Comparison of ENCODE assay signal across 14 mouse cellular contexts in the genomic region with DNA sequence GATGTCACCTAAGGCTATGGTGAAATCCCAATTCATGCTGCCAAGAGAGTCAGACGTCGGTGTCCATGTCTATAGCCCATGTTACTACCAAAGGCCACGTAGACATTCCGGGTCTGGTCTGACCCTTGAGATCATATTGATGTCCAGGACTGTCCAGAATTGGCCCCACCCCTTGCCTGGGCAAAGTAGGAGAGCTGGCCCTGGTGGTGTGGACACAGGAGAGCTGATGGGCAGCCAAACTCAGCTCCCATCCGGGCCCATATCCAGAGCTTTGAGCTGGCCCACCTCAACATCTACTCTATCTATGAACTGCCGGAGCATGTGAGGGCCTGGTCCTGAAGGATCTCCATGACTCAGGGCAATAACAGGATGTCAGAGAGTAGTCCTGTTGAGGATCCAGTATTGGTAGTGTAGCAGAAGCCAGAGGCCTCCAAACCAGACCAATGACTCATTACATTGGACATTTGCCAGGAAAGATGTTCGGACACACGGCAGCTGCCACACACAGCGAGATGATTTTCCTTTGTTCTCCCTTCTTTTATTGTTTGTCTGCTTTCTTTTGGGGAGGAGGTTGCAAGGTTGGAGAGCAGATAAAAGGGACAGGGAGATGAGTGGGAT. TPM values are rescaled to one million over a fixed set of nuclear protein-coding genes. Genes with fewer than 3 reads are reported as not detected.
DNase-seq lines count a peak whose midpoint lies in the region; ATAC-seq lines count a peak whose summit lies in the region.
"Had no signal": no experiment of that assay in that cellular context is flagged by ENCODE, and none has a peak within 500 bp of the region (broad histone marks: within the 10 kb centered on the region; RNA-seq: fewer than 3 reads in every experiment).

No protein-coding gene starts in this region.

- no peak overlapping the region for H3K9ac ChIP-seq in embryonic facial prominence, embryonic 14.5 days (ENCODE audit: low read depth, low read length)
- H3K9ac ChIP-seq: kidney, embryonic 15.5 days; midbrain, embryonic 13.5 days had no signal

- no peak overlapping the region for H3K27ac ChIP-seq in embryonic facial prominence, embryonic 14.5 days (replicated peaks; ENCODE audit: low read depth, low read length)
- H3K27ac ChIP-seq in embryonic facial prominence, embryonic 10.5 days (replicated peaks): no peak overlapping the region
- H3K27ac ChIP-seq: kidney, embryonic 15.5 days; limb, embryonic 10.5 days; midbrain, embryonic 13.5 days had no signal

- no peak for ATAC-seq in embryonic facial prominence, embryonic 14.5 days (ENCODE audit: low read depth)
- ATAC-seq: hindbrain, embryonic 16.5 days; midbrain, embryonic 13.5 days had no signal

- no peaks in the 10 kb centered on the region for H3K9me3 ChIP-seq in embryonic facial prominence, embryonic 14.5 days (ENCODE audit: control insufficient read depth, low read length)
- no peaks in the 10 kb centered on the region for H3K9me3 ChIP-seq in embryonic facial prominence, embryonic 10.5 days
- H3K9me3 ChIP-seq: kidney, embryonic 15.5 days; limb, embryonic 10.5 days; midbrain, embryonic 13.5 days had no signal

- H3K27me3 ChIP-seq in embryonic facial prominence, embryonic 14.5 days (replicated peaks; ENCODE audit: control insufficient read depth, insufficient read depth, low read length): no peaks in the 10 kb centered on the region
- H3K27me3 ChIP-seq in embryonic facial prominence, embryonic 10.5 days (replicated peaks; ENCODE audit: low read depth, poor library complexity, severe bottlenecking): peaks cover 10% of the 10 kb centered on the region; the same call in 1 of the 2 replicates
- H3K27me3 ChIP-seq: kidney, embryonic 15.5 days; midbrain, embryonic 13.5 days had no signal

- H3K4me3 ChIP-seq in embryonic facial prominence, embryonic 14.5 days (ENCODE audit: low read depth, low read length): no peak overlapping the region
- H3K4me3 ChIP-seq in embryonic facial prominence, embryonic 10.5 days: no peak overlapping the region
- H3K4me3 ChIP-seq: kidney, embryonic 15.5 days; limb, embryonic 10.5 days; midbrain, embryonic 13.5 days had no signal

- H3K4me2 ChIP-seq in embryonic facial prominence, embryonic 14.5 days (ENCODE audit: low read depth, low read length): no peak overlapping the region
- H3K4me2 ChIP-seq: kidney, embryonic 15.5 days; midbrain, embryonic 13.5 days had no signal

- H3K4me1 ChIP-seq in embryonic facial prominence, embryonic 14.5 days (ENCODE audit: control insufficient read depth, insufficient read depth, low read length): peaks cover 7% of the 10 kb centered on the region; the same call in 1 of the 2 replicates
- peaks cover 24% of the 10 kb centered on the region for H3K4me1 ChIP-seq in embryonic facial prominence, embryonic 10.5 days

- peaks cover 5% of the 10 kb centered on the region; the same call in 1 of the 2 replicates for H3K36me3 ChIP-seq in embryonic facial prominence, embryonic 14.5 days (ENCODE audit: control insufficient read depth, insufficient read depth, low read length)
- H3K36me3 ChIP-seq in embryonic facial prominence, embryonic 10.5 days (replicated peaks): peaks cover 23% of the 10 kb centered on the region
- H3K36me3 ChIP-seq: kidney, embryonic 15.5 days had no signal

- DNase-seq in embryonic facial prominence, embryonic 14.5 days (ENCODE audit: low spot score): peak; percentile 40
- DNase-seq in embryonic facial prominence, embryonic 10.5 days (ENCODE audit: low spot score): no peak
- DNase-seq in retina, postnatal 1 day: peak; percentile 76
- DNase-seq in retina, embryonic 14.5 days (ENCODE audit: low spot score): no peak
- DNase-seq in cerebellum, adult 9-11 months: peak; percentile 20
- no peak for DNase-seq in right cerebral cortex, adult 2 months (ENCODE audit: low spot score in 2 of 2)
- no peak for DNase-seq in kidney, postnatal 4 days
- no peak for DNase-seq in right cerebral cortex, postnatal 25 days
- DNase-seq: gastrocnemius, postnatal 25 days; lung, adult 2 months had no signal

- 86% methylated on average over 9 of the region's 9 CpGs for WGBS in embryonic facial prominence, embryonic 14.5 days
- 95% methylated on average over 9 of the region's 9 CpGs for WGBS in embryonic facial prominence, embryonic 10.5 days

RNA-seq across cellular contexts. Expression of a gene that starts 3.4 kb away (rescaled TPM):
- polyA plus RNA-seq in embryonic facial prominence, embryonic 14.5 days (2014; fragmentation: Nextera tagmentation; extraction: Ambion mirVana): 0.68 and 0.70 TPM in 2 replicates
- 0.96 and 1.1 TPM in 2 replicates for polyA plus RNA-seq in embryonic facial prominence, embryonic 10.5 days (2016; fragmentation: Nextera tagmentation; extraction: Ambion mirVana)

RNA-seq across cellular contexts. Expression of a gene that starts 36.2 kb away (rescaled TPM):
- polyA plus RNA-seq in embryonic facial prominence, embryonic 14.5 days (2014; fragmentation: Nextera tagmentation; extraction: Ambion mirVana): 7.5 and 10.2 TPM in 2 replicates
- polyA plus RNA-seq in embryonic facial prominence, embryonic 10.5 days (2016; fragmentation: Nextera tagmentation; extraction: Ambion mirVana): 17.6 and 17.9 TPM in 2 replicates

RNA-seq across cellular contexts. Expression of a gene that starts 59.8 kb away (rescaled TPM):
- 4.5 and 5.5 TPM in 2 replicates for polyA plus RNA-seq in embryonic facial prominence, embryonic 14.5 days (2014; fragmentation: Nextera tagmentation; extraction: Ambion mirVana)
- polyA plus RNA-seq in embryonic facial prominence, embryonic 10.5 days (2016; fragmentation: Nextera tagmentation; extraction: Ambion mirVana): 2.1 and 2.8 TPM in 2 replicates

Comparison
In these comparisons a context has a peak if more than half of its experiments do, and no peak if none do; other contexts are left out.
1. DNase-seq: peak in embryonic facial prominence, embryonic 14.5 days (single experiment), retina, postnatal 1 day (single experiment) and cerebellum, adult 9-11 months (single experiment); none in embryonic facial prominence, embryonic 10.5 days (single experiment), retina, embryonic 14.5 days (single experiment), right cerebral cortex, adult 2 months (0 of 2), kidney, postnatal 4 days (0 of 2) and right cerebral cortex, postnatal 25 days (single experiment).